ENCODE assay signal across 8 mouse cellular contexts in the genomic region with DNA sequence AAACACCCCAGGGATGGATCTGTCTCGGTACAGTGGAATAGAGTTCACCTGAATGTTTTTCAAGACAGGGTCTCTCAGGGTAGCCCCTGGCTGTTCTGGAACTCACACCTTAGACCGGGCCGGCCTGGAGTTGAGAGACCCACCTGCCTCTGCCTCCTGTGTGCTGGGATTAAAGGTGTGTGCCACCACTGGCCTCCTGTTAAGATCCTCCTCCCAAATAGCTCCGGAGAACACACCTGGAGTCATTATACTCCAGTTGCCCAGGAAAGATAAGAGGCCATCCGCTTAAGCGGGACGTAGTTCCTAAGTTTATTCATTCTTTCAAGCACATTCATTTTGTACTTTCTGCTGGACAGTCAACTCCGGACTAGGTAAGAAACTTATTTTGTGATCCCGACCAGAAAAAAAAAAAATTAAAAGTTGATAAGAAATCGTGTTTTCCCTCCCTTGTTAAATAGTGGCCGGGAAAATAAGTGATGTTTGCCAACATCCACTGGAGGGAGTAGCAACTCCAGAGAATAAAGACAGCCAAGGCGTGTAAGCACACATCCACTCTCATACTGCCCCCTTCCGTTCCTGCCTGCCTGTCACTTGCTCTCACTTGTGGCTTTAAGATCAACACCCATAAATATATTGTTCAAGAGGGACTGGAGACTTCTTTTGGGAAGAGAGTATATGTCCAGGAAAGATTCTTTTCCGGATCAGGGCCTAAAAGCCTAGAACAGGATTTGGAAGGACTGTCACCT. TPM values are rescaled to one million over a fixed set of nuclear protein-coding genes. Genes with fewer than 3 reads are reported as not detected.
DNase-seq lines count a peak whose midpoint lies in the region; ATAC-seq lines count a peak whose summit lies in the region.

No protein-coding gene starts in this region.

- no peaks in the 10 kb centered on the region for H3K36me3 ChIP-seq in hindbrain, embryonic 13.5 days
- no peaks in the 10 kb centered on the region for H3K36me3 ChIP-seq in splenic B cell, adult 2 months (ENCODE audit: control insufficient read depth, insufficient read depth, low read length, poor library complexity, severe bottlenecking)

- H3K27ac ChIP-seq in hindbrain, embryonic 13.5 days: no peak overlapping the region

- peak; percentile 28; the same call in 1 of the 2 replicates for ATAC-seq in frontal cortex, adult (ENCODE audit: low TSS enrichment)
- ATAC-seq in hindbrain, embryonic 13.5 days (ENCODE audit: low FRiP score): peak; percentile 33; the same call in 1 of the 2 replicates

- no peaks in the 10 kb centered on the region for H3K9me3 ChIP-seq in hindbrain, embryonic 13.5 days

- H3K9ac ChIP-seq in hindbrain, embryonic 13.5 days: peak overlapping the region; percentile 79

- peak overlapping the region; percentile 95 for H3K4me2 ChIP-seq in hindbrain, embryonic 13.5 days

- WGBS in hindbrain, embryonic 13.5 days: 16% methylated on average over 14 of the region's 14 CpGs

- peaks cover 19% of the 10 kb centered on the region for H3K4me1 ChIP-seq in hindbrain, embryonic 13.5 days (replicated peaks)

- intact Hi-C loops in left cerebral cortex, postnatal 4 days (cut with DNase I): loop anchor here (5.0 to 10.0 kb wide), 2 partner anchors 60 to 257 kb away; a partner anchor contains a TSS

- peak overlapping the region; percentile 80 for H3K4me3 ChIP-seq in hindbrain, embryonic 13.5 days

- DNase-seq in frontal cortex, postnatal 25 days (ENCODE audit: low spot score in 2 of 2): no peak
- peak; percentile 92 for DNase-seq in brain, adult 2 months (ENCODE audit: low read depth, low spot score)
- DNase-seq in fibroblast of lung, adult 2 months (ENCODE audit: low read depth): peak; percentile 85
- DNase-seq in left cerebral cortex, postnatal 4 days: peak; percentile 67
- peak; percentile 69 for DNase-seq in mesoderm, embryonic 11.5 days (ENCODE audit: low read depth, low spot score)
- peak; percentile 84 for DNase-seq in splenic B cell, adult 2 months (ENCODE audit: low read depth, low spot score)

- no peaks in the 10 kb centered on the region for H3K27me3 ChIP-seq in hindbrain, embryonic 13.5 days
- no peaks in the 10 kb centered on the region for H3K27me3 ChIP-seq in splenic B cell, adult 2 months (ENCODE audit: control insufficient read depth, insufficient read depth, low read length, poor library complexity, severe bottlenecking)

RNA-seq across cellular contexts. Expression of a gene that starts 9.4 kb away (rescaled TPM):
- polyA plus RNA-seq in hindbrain, embryonic 13.5 days (2015; fragmentation: Nextera tagmentation; extraction: Ambion mirVana): 2.3 and 3.3 TPM in 2 replicates
- total RNA-seq in left cerebral cortex, postnatal 4 days (2021): 10 to 100 TPM; 21.5 to 21.9 TPM

RNA-seq across cellular contexts. Expression of a gene that starts 11.1 kb away (rescaled TPM):
- polyA plus RNA-seq in hindbrain, embryonic 13.5 days (2015; fragmentation: Nextera tagmentation; extraction: Ambion mirVana): 3.9 and 4.0 TPM in 2 replicates
- total RNA-seq in left cerebral cortex, postnatal 4 days (2021): 1 to 10 TPM; 4.8 to 5.6 TPM

RNA-seq across cellular contexts. Expression of a gene that starts 27.2 kb away (rescaled TPM):
- 0.43 and 0.74 TPM in 2 replicates for polyA plus RNA-seq in hindbrain, embryonic 13.5 days (2015; fragmentation: Nextera tagmentation; extraction: Ambion mirVana)
- under 1 TPM; 0.46 to 0.82 TPM for total RNA-seq in left cerebral cortex, postnatal 4 days (2021)

RNA-seq across cellular contexts. Expression of a gene that starts 35.0 kb away (rescaled TPM):
- polyA plus RNA-seq in hindbrain, embryonic 13.5 days (2015; fragmentation: Nextera tagmentation; extraction: Ambion mirVana): 4.9 and 5.0 TPM in 2 replicates
- total RNA-seq in left cerebral cortex, postnatal 4 days (2021): 1 to 10 TPM; 6.0 to 6.1 TPM

RNA-seq across cellular contexts. Expression of a gene that starts 46.5 kb away (rescaled TPM):
- not detected in 2 replicates for polyA plus RNA-seq in hindbrain, embryonic 13.5 days (2015; fragmentation: Nextera tagmentation; extraction: Ambion mirVana)
- 1 to 10 TPM; 2.8 to 4.3 TPM for total RNA-seq in left cerebral cortex, postnatal 4 days (2021)

Comparison
In these comparisons a context has a peak if more than half of its experiments do, and no peak if none do; other contexts are left out.
1. DNase-seq: peak in brain, adult 2 months (single experiment), fibroblast of lung, adult 2 months (single experiment), left cerebral cortex, postnatal 4 days (single experiment), mesoderm, embryonic 11.5 days (single experiment) and splenic B cell, adult 2 months (single experiment); none in frontal cortex, postnatal 25 days (0 of 2).